Mouse (Mus musculus) monocyte, adult 2 months (primary cell): ENCODE measurements around the gene S100a1.
A peak's percentile ranks its signal among the peaks of the same experiment; 100 is the strongest.

Source experiments
- DNase-seq, 2 experiments: peaks; one replicate each; pipeline ENCODE4 v3.0.0; 2022; ENCODE audit warnings: low spot score in 2 of 2, low read depth in 1 of 2

S100a1 gene

GRCm38 (mm10) chr3:90513796-90514590, at the start of gene S100a1, which contains the start of gene S100a13:
TSS of gene S100a1 (minus strand) at chr3:90514392.
TSS of gene S100a13 (plus strand) at chr3:90514435.
- DNase-seq = peak in 1 of 2 experiments; percentile 35

- no peak for DNase-seq
Observed at GRCm38 (mm10) chr3:90560008-90560628, 45.9 kb upstream of the S100a1 start, which contains the start of gene S100a3. TSS of gene S100a3 (plus strand) at chr3:90560578.

- DNase-seq = no peak
Observed at GRCm38 (mm10) chr3:90555954-90556353, 41.8 kb upstream of the S100a1 start.

GRCm38 (mm10) chr3:90552231-90552630, 38.0 kb upstream of the S100a1 start:
- DNase-seq = no peak

- no peak for DNase-seq
Observed at GRCm38 (mm10) chr3:90550421-90550790, 36.2 kb upstream of the S100a1 start.

- DNase-seq = no peak
Observed at GRCm38 (mm10) chr3:90549676-90550420, 35.7 kb upstream of the S100a1 start.

GRCm38 (mm10) chr3:90540904-90541303, 26.7 kb upstream of the S100a1 start:
- DNase-seq = no peak

- no peak for DNase-seq
Observed at GRCm38 (mm10) chr3:90537905-90538296, 23.7 kb upstream of the S100a1 start.

GRCm38 (mm10) chr3:90537141-90537904, 23.1 kb upstream of the S100a1 start, which contains the start of gene S100a16:
TSS of gene S100a16 (plus strand) at chr3:90537254.
- DNase-seq = no peak

GRCm38 (mm10) chr3:90535446-90535845, 21.3 kb upstream of the S100a1 start:
- DNase-seq = no peak

GRCm38 (mm10) chr3:90531713-90532112, 17.5 kb upstream of the S100a1 start:
- DNase-seq = no peak

GRCm38 (mm10) chr3:90527291-90527873, 13.2 kb upstream of the S100a1 start:
- no peak for DNase-seq

GRCm38 (mm10) chr3:90526580-90526979, 12.4 kb upstream of the S100a1 start, which contains the start of gene S100a14:
TSS of gene S100a14 (plus strand) at chr3:90526856.
- DNase-seq = no peak

GRCm38 (mm10) chr3:90526076-90526475, 11.9 kb upstream of the S100a1 start:
- no peak for DNase-seq

- no peak for DNase-seq
Observed at GRCm38 (mm10) chr3:90525421-90525820, 11.2 kb upstream of the S100a1 start.

- DNase-seq = no peak
Observed at GRCm38 (mm10) chr3:90517711-90518110, 3.5 kb upstream of the S100a1 start.

GRCm38 (mm10) chr3:90515789-90516188, 1.6 kb upstream of the S100a1 start:
- no peak for DNase-seq

GRCm38 (mm10) chr3:90515242-90515641, 1.1 kb upstream of the S100a1 start:
- DNase-seq = no peak

GRCm38 (mm10) chr3:90514691-90515090, 499 bp upstream of the S100a1 start:
- DNase-seq = no peak

- DNase-seq = no peak
Observed at GRCm38 (mm10) chr3:90512948-90513642, 1.1 kb downstream of the S100a1 start.
